Mouse (Mus musculus) gonadal fat pad, adult 2 months (tissue): ENCODE measurements around the gene Lrrc4c. TPM values are rescaled to one million over a fixed set of nuclear protein-coding genes. Genes with fewer than 3 reads are reported as not detected.

Source experiments
- DNase-seq: peaks from one replicate; pipeline ENCODE4 v3.0.0-alpha.2; 2012; ENCODE audit warnings: low read depth
- polyA plus RNA-seq: library from polyadenylated mRNA; depleted of rRNA; stranded (reverse); fragments of >200 nt; gene quantifications from 2 replicates; pipeline ENCODE4 v1.2.3, GENCODE M21; 2012

Gene Lrrc4c
- polyA plus RNA-seq, 1 experiment = 3.2 TPM

GRCm38 (mm10) chr2:96547171-96547570 lies 229.2 kb downstream of the Lrrc4c start:
- DNase-seq = no peak

- no peak for DNase-seq
Measured at GRCm38 (mm10) chr2:96573755-96574154, 255.8 kb downstream of the Lrrc4c start.

- no peak for DNase-seq
Measured at GRCm38 (mm10) chr2:96577701-96578100, 259.7 kb downstream of the Lrrc4c start.

GRCm38 (mm10) chr2:96580136-96580733 lies 262.3 kb downstream of the Lrrc4c start:
- DNase-seq = no peak

GRCm38 (mm10) chr2:96585665-96586064 lies 267.7 kb downstream of the Lrrc4c start:
- DNase-seq = no peak

- DNase-seq = no peak
Measured at GRCm38 (mm10) chr2:96604801-96605200, 286.8 kb downstream of the Lrrc4c start.

- DNase-seq = no peak
Measured at GRCm38 (mm10) chr2:96614121-96614520, 296.2 kb downstream of the Lrrc4c start.

GRCm38 (mm10) chr2:96618691-96619205 lies 300.8 kb downstream of the Lrrc4c start:
- DNase-seq = no peak

GRCm38 (mm10) chr2:96667113-96667512 lies 349.1 kb downstream of the Lrrc4c start:
- DNase-seq = no peak

- DNase-seq = no peak
Measured at GRCm38 (mm10) chr2:96681806-96682205, 363.8 kb downstream of the Lrrc4c start.

- no peak for DNase-seq
Measured at GRCm38 (mm10) chr2:96685328-96685727, 367.4 kb downstream of the Lrrc4c start.

- no peak for DNase-seq
Measured at GRCm38 (mm10) chr2:96705004-96705403, 387.0 kb downstream of the Lrrc4c start.

- DNase-seq = no peak
Measured at GRCm38 (mm10) chr2:96707772-96708350, 389.9 kb downstream of the Lrrc4c start.

GRCm38 (mm10) chr2:96714561-96714960 lies 396.6 kb downstream of the Lrrc4c start:
- no peak for DNase-seq

GRCm38 (mm10) chr2:96717353-96717752 lies 399.4 kb downstream of the Lrrc4c start:
- DNase-seq = no peak

- DNase-seq = no peak
Measured at GRCm38 (mm10) chr2:96723395-96723794, 405.4 kb downstream of the Lrrc4c start.

- no peak for DNase-seq
Measured at GRCm38 (mm10) chr2:96736081-96736480, 418.1 kb downstream of the Lrrc4c start.

- no peak for DNase-seq
Measured at GRCm38 (mm10) chr2:96755066-96755465, 437.1 kb downstream of the Lrrc4c start.

GRCm38 (mm10) chr2:96757701-96758100 lies 439.7 kb downstream of the Lrrc4c start:
- no peak for DNase-seq

- DNase-seq = no peak
Measured at GRCm38 (mm10) chr2:96763538-96763937, 445.6 kb downstream of the Lrrc4c start.

- DNase-seq = no peak
Measured at GRCm38 (mm10) chr2:96775376-96775775, 457.4 kb downstream of the Lrrc4c start.

GRCm38 (mm10) chr2:96796681-96797385 lies 478.9 kb downstream of the Lrrc4c start:
- no peak for DNase-seq

- DNase-seq = no peak
Measured at GRCm38 (mm10) chr2:96850839-96851396, 532.9 kb downstream of the Lrrc4c start.
